Mouse (Mus musculus) kidney, adult 2 months (tissue): ENCODE measurements around the gene Slc34a3. TPM values are rescaled to one million over a fixed set of nuclear protein-coding genes. Genes with fewer than 3 reads are reported as not detected.
A peak's percentile ranks its signal among the peaks of the same experiment; 100 is the strongest.

Experiments
- DNase-seq: peaks from one replicate; pipeline ENCODE4 v3.0.0; 2021
- H3K27ac ChIP-seq: fragments of 200-500 bp; 2 replicates; pipeline ENCODE4 v1.5.1; 2012; ENCODE audit warnings: low read depth, low read length, control low read depth, inconsistent platforms; ENCODE audit not compliant: insufficient read depth
- H3K27me3 ChIP-seq: fragments of 200-500 bp; replicated peaks from 2 replicates; pipeline ENCODE4 v1.6.1; 2012; ENCODE audit warnings: mild to moderate bottlenecking, moderate library complexity, low read length, inconsistent platforms; ENCODE audit not compliant: control insufficient read depth, insufficient read depth
- H3K36me3 ChIP-seq: fragments of 200-500 bp; 2 replicates; pipeline ENCODE4 v1.6.1; 2012; ENCODE audit warnings: mild to moderate bottlenecking, moderate library complexity, low read length, inconsistent platforms; ENCODE audit not compliant: control insufficient read depth, insufficient read depth
- H3K4me1 ChIP-seq: fragments of 200-500 bp; 2 replicates; pipeline ENCODE4 v1.6.1; 2011; ENCODE audit warnings: low read length; ENCODE audit not compliant: control insufficient read depth, insufficient read depth
- H3K4me3 ChIP-seq: fragments of 200-500 bp; 2 replicates; pipeline ENCODE4 v1.5.1; 2011; ENCODE audit warnings: mild to moderate bottlenecking, low read depth, low read length, control low read depth; ENCODE audit not compliant: insufficient read depth
- CTCF ChIP-seq: fragments of 200-500 bp; conservative IDR thresholded peaks from 2 replicates; pipeline ENCODE4 v1.5.1; 2011; ENCODE audit warnings: low read depth, mild to moderate bottlenecking, control low read depth, low read length, moderate library complexity, mixed read lengths; ENCODE audit not compliant: insufficient read depth, insufficient read length
- POLR2A ChIP-seq: fragments of 200-500 bp; IDR thresholded peaks from one replicate; pipeline ENCODE4 v1.6.1; 2011; ENCODE audit warnings: low read depth, low read length, control low read depth
- WGBS: fragments of 180-500 bp; shearing (Covaris S2); methylation state at CpG from one replicate; pipeline ENCODE4 v1.1.7; 2018; 5-methylcytosine and 5-hydroxymethylcytosine counted together
- polyA plus RNA-seq: library from polyadenylated mRNA; depleted of rRNA; stranded (reverse); fragments of >200 nt; gene quantifications from 2 replicates; pipeline ENCODE4 v1.2.3, GENCODE M21; 2012

Slc34a3 gene
- polyA plus RNA-seq, 1 experiment: 240 TPM

DNA sequence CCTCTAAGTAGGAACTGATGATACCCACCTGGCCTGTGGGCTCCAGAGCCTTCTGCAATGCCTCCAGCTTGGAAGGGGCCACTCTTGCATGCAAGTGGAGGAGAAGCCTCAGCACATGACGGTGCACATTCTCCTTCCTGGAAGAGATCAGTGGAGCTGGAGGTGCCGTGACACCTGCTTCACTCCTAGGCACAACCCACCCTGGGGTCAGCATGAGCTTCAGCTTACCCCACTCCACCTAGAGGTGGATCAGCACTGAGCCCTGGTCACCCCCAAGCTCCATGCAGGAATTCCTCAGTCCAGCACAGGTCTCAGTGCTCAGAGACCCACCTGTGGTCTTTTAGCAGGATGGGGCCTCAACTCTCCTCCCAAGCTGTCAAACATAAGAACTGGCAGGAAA lies 33.5 kb downstream of the Slc34a3 start:
- 88% methylated on average over 2 of the region's 2 CpGs for WGBS
- Histone ChIP-seq H3K4me3 (no peak overlapping the region), H3K27me3 (no peaks in the 10 kb centered on the region), H3K4me1 (no peaks in the 10 kb centered on the region; the same call in 1 of the 2 replicates), H3K27ac (no peak overlapping the region), H3K36me3 (peaks cover 4% of the 10 kb centered on the region; the same call in 1 of the 2 replicates)
- no peak for DNase-seq
- no peak for TF ChIP-seq POLR2A
- TF ChIP-seq CTCF: no peak

DNA sequence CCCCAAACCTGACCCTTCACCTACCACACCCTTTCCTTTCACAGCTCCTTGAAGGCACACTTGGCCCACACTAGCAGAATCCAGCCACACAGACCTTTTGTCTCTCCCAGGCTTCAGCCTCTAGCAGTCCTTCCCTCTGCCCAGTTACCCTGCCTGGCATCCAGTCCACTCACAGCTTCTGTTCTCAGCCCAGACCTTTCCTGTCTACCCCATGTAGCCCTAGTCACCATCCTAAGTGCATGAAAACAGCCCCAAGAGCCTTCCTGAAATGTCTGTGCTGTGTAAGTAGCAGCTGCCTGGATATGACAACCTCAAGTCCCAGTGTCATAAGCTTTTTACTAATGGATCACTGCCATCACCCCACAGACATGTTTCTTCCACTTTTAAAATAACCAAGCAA lies 36.2 kb downstream of the Slc34a3 start:
- Histone ChIP-seq H3K27ac (no peak overlapping the region), H3K27me3 (no peaks in the 10 kb centered on the region), H3K4me3 (no peak overlapping the region), H3K36me3 (peaks cover 1% of the 10 kb centered on the region; the same call in 1 of the 2 replicates), H3K4me1 (peaks cover 10% of the 10 kb centered on the region; the same call in 1 of the 2 replicates)
- TF ChIP-seq POLR2A: no peak
- TF ChIP-seq CTCF: no peak
- DNase-seq: no peak

DNA sequence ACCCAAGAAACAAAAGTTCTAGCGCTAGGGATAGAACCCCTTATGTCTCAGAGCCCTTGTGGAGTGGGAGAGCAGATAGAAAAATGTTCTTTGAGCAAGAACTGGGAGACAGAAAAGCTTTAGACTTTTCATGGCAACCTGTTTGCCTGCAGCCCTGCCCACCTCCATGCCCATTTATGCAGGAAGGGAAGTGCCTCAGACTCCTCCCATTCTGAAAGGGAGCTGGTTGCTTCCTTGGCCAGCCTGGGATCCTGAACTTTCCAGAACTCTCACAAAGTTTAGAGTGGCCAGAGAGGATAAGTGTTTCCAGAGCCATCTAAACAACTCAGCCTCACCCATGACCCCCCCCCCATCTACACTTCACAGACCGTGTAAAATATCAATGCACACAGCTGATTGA lies 37.0 kb downstream of the Slc34a3 start:
- Histone ChIP-seq H3K27ac (peak overlapping the region; percentile 93), H3K36me3 (no peaks in the 10 kb centered on the region; the same call in 1 of the 2 replicates), H3K4me1 (peaks cover 10% of the 10 kb centered on the region; the same call in 1 of the 2 replicates), H3K27me3 (no peaks in the 10 kb centered on the region), H3K4me3 (0 out of 2 replicates have a peak overlapping the region, but pooled peaks have one; percentile 43)
- DNase-seq: no peak
- WGBS: 23% methylated on average over 2 of the region's 2 CpGs
- TF ChIP-seq CTCF: no peak
- no peak for TF ChIP-seq POLR2A

DNA sequence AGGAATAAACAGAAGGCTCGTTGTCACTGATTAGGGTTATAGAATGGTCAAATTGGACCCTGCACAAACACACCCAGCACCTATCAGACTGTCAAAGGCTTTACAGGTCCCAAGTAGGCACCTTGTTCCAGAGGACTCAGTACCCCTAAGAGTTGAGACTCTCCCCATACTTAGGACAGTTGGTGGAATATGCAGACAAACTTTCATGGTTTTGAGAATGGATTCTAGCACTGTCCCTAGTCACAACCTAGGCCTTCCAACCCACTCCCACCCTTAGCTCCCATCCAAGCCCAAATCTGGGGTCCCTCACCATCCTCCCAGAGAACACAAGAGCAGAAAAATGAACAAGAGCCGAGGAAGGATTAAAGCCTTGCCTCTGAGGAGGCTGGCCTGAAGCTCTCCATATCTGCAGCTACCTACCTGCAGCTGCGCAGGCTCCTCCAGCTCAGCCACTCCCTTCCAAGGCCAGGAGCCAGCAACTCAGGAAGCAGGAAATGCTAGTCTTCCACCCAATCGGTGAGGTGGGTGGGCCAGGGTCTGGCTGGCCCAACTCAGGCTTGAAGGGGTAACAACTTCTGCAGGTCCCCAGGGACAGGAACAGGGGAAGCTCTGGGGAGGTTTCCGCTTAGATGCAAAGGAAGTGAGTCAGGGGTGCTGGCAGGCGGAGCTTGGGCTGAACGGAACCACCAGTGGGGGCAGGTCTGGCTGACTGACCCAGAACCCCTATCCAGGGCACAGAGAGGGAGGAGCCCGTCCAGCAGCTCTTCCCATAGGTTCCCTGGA lies 37.8 kb downstream of the Slc34a3 start, which contains the start of gene Tor4a:
Gene Tor4a (minus strand): TSS at position 715 of the 783 bp plus-strand sequence.
- H3K27ac ChIP-seq: peak within 1 kb of the TSS; percentile 93
- H3K36me3 ChIP-seq: no peaks in the 10 kb centered on the region; the same call in 1 of the 2 replicates
- peak; percentile 96 for DNase-seq
- 16% methylated on average over 8 of the region's 8 CpGs for WGBS
- TF ChIP-seq POLR2A: peak; percentile 55
- TF ChIP-seq CTCF: no peak
- H3K4me1 ChIP-seq: peaks cover 10% of the 10 kb centered on the region; the same call in 1 of the 2 replicates
- no peaks in the 10 kb centered on the region for H3K27me3 ChIP-seq
- H3K4me3 ChIP-seq: peak within 1 kb of the TSS; percentile 43

DNA sequence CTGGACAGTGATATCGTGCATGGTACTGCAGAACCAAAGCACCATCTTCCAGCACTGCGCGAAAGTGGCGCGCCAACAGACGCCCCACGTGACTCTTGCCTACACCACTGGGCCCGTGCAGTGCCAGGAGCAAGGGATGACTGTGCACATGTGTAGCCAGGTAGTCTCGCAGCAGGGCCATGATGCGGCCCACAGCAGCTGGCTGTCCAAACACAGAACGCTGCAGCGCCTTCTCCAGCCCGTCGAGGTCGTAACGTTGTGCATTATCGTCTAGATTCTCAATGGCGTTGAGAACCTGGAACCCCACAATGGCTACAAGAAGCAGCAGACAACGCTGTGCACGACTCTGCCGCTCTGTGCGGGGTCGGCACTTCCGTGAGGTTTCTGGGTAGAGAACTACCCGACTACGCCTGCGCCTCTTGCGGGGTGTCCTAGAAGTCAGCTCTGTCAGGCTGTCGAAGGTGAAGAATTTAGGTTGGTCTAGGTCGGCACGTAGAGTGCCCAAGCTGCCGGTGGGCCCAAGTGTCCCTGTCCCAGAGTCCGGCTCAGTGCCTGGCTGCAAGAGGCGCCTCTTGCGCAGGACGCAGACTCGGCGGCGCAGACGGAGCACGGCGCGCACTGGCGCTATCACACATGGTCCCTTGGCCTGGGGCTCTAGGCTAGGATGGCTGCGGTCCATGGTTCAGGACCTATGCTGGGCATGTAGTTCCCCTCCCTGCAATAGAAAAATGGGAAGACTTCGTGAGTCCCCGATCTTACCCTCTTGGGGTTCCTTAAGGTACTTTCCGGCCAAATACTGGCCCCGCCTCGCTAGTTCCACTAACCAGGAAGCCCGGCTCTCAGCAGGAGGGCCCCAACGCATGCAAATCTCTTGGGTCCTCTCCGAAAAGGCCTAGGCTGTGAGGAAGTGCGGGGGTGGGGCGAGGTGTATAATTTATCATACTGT lies 38.7 kb downstream of the Slc34a3 start:
- H3K27ac ChIP-seq: peak overlapping the region; percentile 93
- H3K36me3 ChIP-seq: no peaks in the 10 kb centered on the region; the same call in 1 of the 2 replicates
- H3K27me3 ChIP-seq: no peaks in the 10 kb centered on the region
- H3K4me1 ChIP-seq: peaks cover 10% of the 10 kb centered on the region; the same call in 1 of the 2 replicates
- peak; percentile 91 for DNase-seq
- TF ChIP-seq CTCF (no peak), POLR2A (no peak)
- WGBS: 25% methylated on average over 55 of the region's 55 CpGs
- H3K4me3 ChIP-seq: peak overlapping the region; percentile 43

DNA sequence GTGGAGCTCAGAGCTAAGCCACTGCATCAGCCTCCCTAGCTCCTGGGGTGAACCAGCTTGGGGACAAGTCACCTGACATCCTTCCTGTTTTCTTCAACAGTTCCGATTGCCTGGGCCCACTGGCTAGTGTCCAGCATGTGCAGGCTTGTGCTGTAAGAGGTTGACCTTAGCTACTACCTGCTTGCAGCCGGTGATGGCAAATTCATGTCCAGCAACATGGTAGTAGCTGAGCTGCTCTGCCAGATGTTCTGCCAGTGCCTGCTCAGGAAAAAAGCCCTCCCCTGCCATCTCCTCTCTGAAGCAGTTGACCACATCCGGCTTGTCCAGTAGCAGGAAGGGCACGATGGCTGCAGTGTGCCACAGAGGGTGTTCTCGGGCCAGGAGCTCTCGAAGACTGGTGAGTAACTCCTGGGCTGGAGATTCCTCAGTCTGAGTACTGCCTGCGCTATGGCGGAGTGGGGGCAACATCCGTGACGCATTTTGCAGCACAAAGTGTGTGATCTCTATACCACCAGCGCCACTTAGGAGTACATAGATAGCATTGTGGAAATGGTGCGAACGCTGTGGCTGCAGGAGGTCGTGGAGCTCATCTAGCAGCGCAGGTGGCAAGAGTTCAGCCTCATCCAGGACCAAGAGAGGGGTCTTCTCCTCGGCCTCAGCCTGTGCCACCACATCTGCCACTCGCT lies 39.5 kb downstream of the Slc34a3 start:
- Histone ChIP-seq H3K4me1 (peaks cover 10% of the 10 kb centered on the region; the same call in 1 of the 2 replicates), H3K4me3 (peak overlapping the region; percentile 43; the same call in 1 of the 2 replicates), H3K27me3 (no peaks in the 10 kb centered on the region), H3K27ac (peak overlapping the region; percentile 21), H3K36me3 (no peaks in the 10 kb centered on the region)
- 69% methylated on average over 17 of the region's 17 CpGs for WGBS
- TF ChIP-seq CTCF (no peak), POLR2A (no peak)
- no peak for DNase-seq
